Mouse (Mus musculus) ES-E14 (cell line): ENCODE results near the gene Rasip1. TPM values are rescaled to one million over a fixed set of nuclear protein-coding genes. Genes with fewer than 3 reads are reported as not detected.

ENCODE experiments used
- DNase-seq: peaks from one replicate; pipeline ENCODE4 v3.0.0-alpha.2; 2013; ENCODE audit warnings: low read depth, low spot score
- H3K27ac ChIP-seq: 2 replicates; pipeline ENCODE4 v1.5.1; 2012; ENCODE audit warnings: low read depth, mild to moderate bottlenecking, low read length, moderate library complexity, mixed read lengths; ENCODE audit not compliant: poor library complexity, insufficient read depth, severe bottlenecking
- H3K36me3 ChIP-seq: 2 replicates; pipeline ENCODE4 v1.6.1; 2012; ENCODE audit warnings: mild to moderate bottlenecking, low read length, moderate library complexity, mixed read lengths; ENCODE audit not compliant: control insufficient read depth, poor library complexity, insufficient read depth, severe bottlenecking
- H3K4me1 ChIP-seq, 2 experiments: fragments of 150-350 bp in 1 of 2; sonication (generic) in 1 of 2; 2 replicates each; pipeline ENCODE4 v1.6.1; 2012; ENCODE audit warnings: low read length in 2 of 2, mild to moderate bottlenecking in 1 of 2, mixed read lengths in 1 of 2; ENCODE audit not compliant: control insufficient read depth in 2 of 2, insufficient read depth in 2 of 2, poor library complexity in 1 of 2
- H3K4me3 ChIP-seq, 2 experiments: fragments of 150-350 bp in 1 of 2; sonication (generic) in 1 of 2; 2 replicates each; pipeline ENCODE4 v1.5.1; 2012; ENCODE audit warnings: low read length in 2 of 2, low read depth in 1 of 2, mild to moderate bottlenecking in 1 of 2, mixed read lengths in 1 of 2; ENCODE audit not compliant: insufficient read depth in 1 of 2, poor library complexity in 1 of 2, severe bottlenecking in 1 of 2
- H3K9ac ChIP-seq: 2 replicates; pipeline ENCODE4 v1.6.1; 2012; ENCODE audit warnings: low read depth, mild to moderate bottlenecking, low read length, mixed read lengths; ENCODE audit not compliant: poor library complexity, insufficient read depth, severe bottlenecking
- H3K9me3 ChIP-seq: fragments of 150-350 bp; sonication (generic); 2 replicates; pipeline ENCODE4 v1.6.1; 2012; ENCODE audit warnings: low read depth, mild to moderate bottlenecking, low read length; ENCODE audit not compliant: control insufficient read depth, insufficient read depth
- CHD2 ChIP-seq: IDR thresholded peaks from 2 replicates; pipeline ENCODE4 v1.6.1; 2014; ENCODE audit warnings: mild to moderate bottlenecking, low read depth, low read length, inconsistent platforms
- HCFC1 ChIP-seq: IDR thresholded peaks from 2 replicates; pipeline ENCODE4 v1.6.1; 2012; ENCODE audit warnings: low read length, inconsistent platforms, borderline replicate concordance; ENCODE audit not compliant: insufficient read depth
- MAFK ChIP-seq: IDR thresholded peaks from 2 replicates; pipeline ENCODE4 v1.6.1; 2014; ENCODE audit warnings: mild to moderate bottlenecking, low read depth, low read length, inconsistent platforms; ENCODE audit not compliant: insufficient read depth
- ZC3H11A ChIP-seq: IDR thresholded peaks from 2 replicates; pipeline ENCODE4 v1.6.1; 2012; ENCODE audit warnings: low read depth, mild to moderate bottlenecking, inconsistent platforms, low read length, borderline replicate concordance
- ZNF384 ChIP-seq: IDR thresholded peaks from 2 replicates; pipeline ENCODE4 v1.6.1; 2012; ENCODE audit warnings: low read depth, low read length, inconsistent platforms
- in situ Hi-C, 2 experiments: fragments of 600-800 bp; cut with MboI; formaldehyde crosslinking; loops; one replicate each; pipeline ENCODE4 v1.15.1; 2025; ENCODE audit warnings: low sequenced_read_pairs in 2 of 2, inconsistent platforms in 1 of 2; ENCODE audit not compliant: unreplicated experiment in 2 of 2
- total RNA-seq: library from RNA; depleted of rRNA; stranded (reverse); fragments of 300-350 nt; gene quantifications from 2 replicates; pipeline ENCODE4 v1.2.3, GENCODE M21; 2012

The Rasip1 gene
- total RNA-seq, 1 experiment, result 5.3 TPM

- in situ Hi-C loops, result no loop called here
- Histone ChIP-seq H3K27ac (no peak overlapping the region), H3K9ac (no peak overlapping the region), H3K4me1 (peaks cover 1 to 10% of the 10 kb centered on the region in 2 experiments; a peak in 2 of 4 replicates), H3K9me3 (no peaks in the 10 kb centered on the region), H3K36me3 (peaks cover 2% of the 10 kb centered on the region; the same call in 1 of the 2 replicates), H3K4me3 (no peak overlapping the region)
- DNase-seq, result no peak
- TF ChIP-seq HCFC1 (peak; percentile 84), ZNF384 (no peak)
These were observed 8.7 kb downstream of the Rasip1 start for GRCm38 (mm10) chr7:45635711-45636688.

GRCm38 (mm10) chr7:45637710-45638109 lies 10.4 kb downstream of the Rasip1 start:
- peaks cover 1 to 10% of the 10 kb centered on the region in 2 experiments; a peak in 2 of 4 replicates for H3K4me1 ChIP-seq
- H3K4me3 ChIP-seq, result no peak overlapping the region
- in situ Hi-C loops, result no loop called here
- H3K27ac ChIP-seq, result no peak overlapping the region
- no peak for TF ChIP-seq CHD2
- no peak for TF ChIP-seq HCFC1
- TF ChIP-seq MAFK, result no peak
- TF ChIP-seq ZC3H11A, result no peak
- peaks cover 2% of the 10 kb centered on the region; the same call in 1 of the 2 replicates for H3K36me3 ChIP-seq
- H3K9me3 ChIP-seq, result no peaks in the 10 kb centered on the region
- no peak overlapping the region for H3K9ac ChIP-seq
- DNase-seq, result no peak

DNA sequence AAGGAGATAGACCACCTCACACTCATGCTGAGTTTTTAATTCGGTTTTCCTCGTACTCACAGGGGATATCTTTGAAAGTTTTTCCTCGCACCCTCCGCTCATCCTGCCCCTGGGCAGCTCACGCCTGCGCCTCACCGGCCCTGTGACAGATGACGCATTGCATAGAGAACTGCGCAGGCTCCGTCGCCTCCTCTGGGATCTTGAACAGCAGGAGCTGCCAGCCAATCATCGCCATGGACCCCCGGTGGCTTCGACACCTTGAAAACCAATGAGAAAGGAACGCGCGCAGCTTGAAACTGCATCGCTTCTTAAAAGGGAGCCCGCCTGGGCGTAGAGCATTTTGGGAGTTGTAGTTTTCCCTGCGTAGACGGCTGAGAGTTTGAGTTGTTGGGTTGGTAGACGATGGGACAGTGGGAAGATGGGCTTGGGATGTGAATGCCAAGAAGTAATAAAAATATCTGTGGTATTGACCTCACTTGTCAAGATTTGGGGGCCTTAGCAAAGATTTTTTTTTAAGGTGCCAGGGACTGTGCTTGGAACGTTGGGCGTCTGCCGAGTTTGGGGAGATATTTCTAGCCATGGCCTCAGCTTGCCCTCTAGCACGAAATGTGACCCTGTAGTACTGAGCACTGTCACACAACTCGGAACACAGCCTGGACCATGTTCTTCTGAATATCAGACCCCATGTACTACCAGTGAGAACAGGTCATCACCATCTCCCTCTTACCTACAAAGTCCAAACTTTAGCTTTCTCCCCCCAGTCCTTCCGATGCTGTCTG lies 11.5 kb downstream of the Rasip1 start:
- TF ChIP-seq CHD2 (no peak), MAFK (no peak), ZC3H11A (no peak), ZNF384 (no peak), HCFC1 (peak; percentile 92)
- Histone ChIP-seq H3K36me3 (peaks cover 2% of the 10 kb centered on the region; the same call in 1 of the 2 replicates), H3K9ac (no peak overlapping the region), H3K4me1 (peaks cover 1 to 12% of the 10 kb centered on the region in 2 experiments; a peak in 2 of 4 replicates), H3K9me3 (no peaks in the 10 kb centered on the region), H3K4me3 (no peak overlapping the region; a peak in 1 of 4 replicates), H3K27ac (no peak overlapping the region)
- in situ Hi-C loops, result no loop called here
- peak; percentile 90 for DNase-seq

DNA sequence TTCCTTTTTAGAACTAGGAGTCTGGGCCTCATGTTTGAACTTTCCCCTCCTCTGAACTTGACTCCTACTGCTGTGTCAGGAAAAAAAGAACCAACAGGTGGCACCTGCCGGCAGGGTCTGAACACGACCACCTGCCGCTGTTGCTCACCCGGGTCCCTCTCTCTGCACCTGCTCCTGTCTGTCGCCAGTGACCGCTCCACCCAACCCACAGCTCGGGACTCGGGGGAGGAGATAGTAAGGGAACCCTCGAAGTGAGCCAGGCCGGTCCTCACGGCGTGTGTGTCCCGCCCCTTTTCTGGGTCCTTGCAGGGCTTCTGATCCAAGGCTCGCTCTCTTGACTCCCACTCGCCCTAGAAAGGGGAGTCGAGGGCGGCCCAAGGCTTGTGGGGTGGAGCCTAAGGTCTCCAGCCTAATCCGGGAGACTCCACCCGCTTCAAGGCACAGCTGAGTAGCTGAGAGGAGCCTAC lies 12.3 kb downstream of the Rasip1 start, which contains the start of gene Mamstr:
Gene Mamstr (plus strand): TSS at position 417 of the 467 bp plus-strand sequence.
- Histone ChIP-seq H3K36me3 (peaks cover 2% of the 10 kb centered on the region; the same call in 1 of the 2 replicates), H3K4me1 (peaks cover 1 to 16% of the 10 kb centered on the region in 2 experiments; a peak in 2 of 4 replicates), H3K9me3 (no peaks in the 10 kb centered on the region), H3K4me3 (peak within 1 kb of the TSS in 1 of 2 experiments; percentile 10; a peak in 1 of 4 replicates), H3K9ac (no peak within 1 kb of the TSS), H3K27ac (no peak within 1 kb of the TSS)
- DNase-seq, result no peak
- no peak for TF ChIP-seq ZC3H11A
- TF ChIP-seq ZNF384, result no peak
- TF ChIP-seq HCFC1, result no peak
- TF ChIP-seq MAFK, result no peak
- TF ChIP-seq CHD2, result no peak
- in situ Hi-C loops, result no loop called here
